Mouse (Mus musculus) adrenal gland, postnatal 14 days (tissue): ENCODE data around the gene Gm7168. TPM values are rescaled to one million over a fixed set of nuclear protein-coding genes. Genes with fewer than 3 reads are reported as not detected.
A peak's percentile ranks its signal among the peaks of the same experiment; 100 is the strongest.
"Not testable (repeated sequence)": the region's sequence is repeated elsewhere in the genome, so short reads cannot be mapped to it uniquely, and the experiment has no call there.

Source experiments
- DNase-seq: peaks from one replicate; pipeline ENCODE4 v3.0.0; 2021; ENCODE audit warnings: mixed read lengths
- long read RNA-seq, 2 experiments: library from polyadenylated mRNA; stranded (forward); transcript quantifications; one replicate each; pipeline ENCODE4 v2.0.0; 2021
- total RNA-seq: library from RNA; stranded (reverse); gene quantifications from 2 replicates; pipeline ENCODE4 v1.2.3, GENCODE M21; 2021

Gene Gm7168
- total RNA-seq: not detected in 2 replicates
- long read RNA-seq, experiment 1: 0 reads
- long read RNA-seq, experiment 2: 0 reads

- DNase-seq: not testable (repeated sequence)
These were observed at the start of gene Gm7168 for GRCm38 (mm10) chr17:13948073-13948472. Gene Gm7168, plus strand, starts transcription at chr17:13948373.

GRCm38 (mm10) chr17:13898838-13899237 is 49.3 kb upstream of the Gm7168 start:
- no peak for DNase-seq

GRCm38 (mm10) chr17:13899241-13899640 is 48.9 kb upstream of the Gm7168 start:
- peak; percentile 72 for DNase-seq

- no peak for DNase-seq
These were observed 44.4 kb upstream of the Gm7168 start for GRCm38 (mm10) chr17:13903793-13904192.

- no peak for DNase-seq
These were observed 41.1 kb upstream of the Gm7168 start for GRCm38 (mm10) chr17:13907082-13907481.

GRCm38 (mm10) chr17:13907681-13908080 is 40.5 kb upstream of the Gm7168 start:
- DNase-seq: no peak

- DNase-seq: no peak
These were observed 34.2 kb upstream of the Gm7168 start for GRCm38 (mm10) chr17:13913951-13914350.

GRCm38 (mm10) chr17:13914531-13914930 is 33.6 kb upstream of the Gm7168 start:
- peak; percentile 50 for DNase-seq

- DNase-seq: no peak
These were observed 27.4 kb upstream of the Gm7168 start for GRCm38 (mm10) chr17:13920771-13921170.

- no peak for DNase-seq
These were observed 24.8 kb upstream of the Gm7168 start for GRCm38 (mm10) chr17:13923418-13923817.

- DNase-seq: no peak
These were observed 23.6 kb upstream of the Gm7168 start for GRCm38 (mm10) chr17:13924588-13924987.

GRCm38 (mm10) chr17:13925931-13926330 is 22.2 kb upstream of the Gm7168 start:
- no peak for DNase-seq

GRCm38 (mm10) chr17:13930421-13930820 is 17.8 kb upstream of the Gm7168 start:
- no peak for DNase-seq

GRCm38 (mm10) chr17:13935364-13935763 is 12.8 kb upstream of the Gm7168 start:
- DNase-seq: peak; percentile 30

GRCm38 (mm10) chr17:13937787-13938186 is 10.4 kb upstream of the Gm7168 start:
- no peak for DNase-seq

GRCm38 (mm10) chr17:13938652-13939051 is 9.5 kb upstream of the Gm7168 start:
- peak; percentile 41 for DNase-seq

GRCm38 (mm10) chr17:13939231-13939630 is 8.9 kb upstream of the Gm7168 start:
- DNase-seq: not testable (repeated sequence)

- DNase-seq: peak; percentile 29
These were observed 7.7 kb upstream of the Gm7168 start for GRCm38 (mm10) chr17:13940487-13940886.

GRCm38 (mm10) chr17:13951570-13951969 is 3.4 kb downstream of the Gm7168 start:
- not testable (repeated sequence) for DNase-seq

- DNase-seq: not testable (repeated sequence)
These were observed 10.0 kb downstream of the Gm7168 start for GRCm38 (mm10) chr17:13958129-13958528.

- not testable (repeated sequence) for DNase-seq
These were observed 14.1 kb downstream of the Gm7168 start for GRCm38 (mm10) chr17:13962245-13962644.

GRCm38 (mm10) chr17:13965048-13965447 is 16.9 kb downstream of the Gm7168 start:
- DNase-seq: not testable (repeated sequence)

- not testable (repeated sequence) for DNase-seq
These were observed 21.7 kb downstream of the Gm7168 start for GRCm38 (mm10) chr17:13969917-13970316.

- DNase-seq: not testable (repeated sequence)
These were observed 22.6 kb downstream of the Gm7168 start for GRCm38 (mm10) chr17:13970796-13971195.

GRCm38 (mm10) chr17:13987690-13988089 is 39.5 kb downstream of the Gm7168 start:
- no peak for DNase-seq
